Mouse (Mus musculus): ENCODE results near the gene Nkx6-1. TPM values are rescaled to one million over a fixed set of nuclear protein-coding genes. Genes with fewer than 3 reads are reported as not detected.

The Nkx6-1 gene
- not detected for total RNA-seq (2023)

GRCm38 (mm10) chr5:101664945-101665615, at the start of gene Nkx6-1:
Gene Nkx6-1, minus strand, starts transcription at chr5:101664996.

Other genes with a start within 250 kb of the Nkx6-1 start
- gene Cds1, start 100.1 kb upstream of the Nkx6-1 start, total RNA-seq (2023): 1 to 10 TPM; 3.4 to 5.3 TPM

Data from neutrophil, adult 59 days (primary cell).